Mouse (Mus musculus) CH12.LX (cell line): ENCODE results near the gene Car3. TPM values are rescaled to one million over a fixed set of nuclear protein-coding genes. Genes with fewer than 3 reads are reported as not detected.

Experiments used
- DNase-seq: peaks from one replicate; pipeline ENCODE4 v3.0.0-alpha.2; 2013; ENCODE audit errors: extremely low read depth
- H3K27ac ChIP-seq: 2 replicates; pipeline ENCODE4 v1.5.1; 2012; ENCODE audit warnings: low read depth, mild to moderate bottlenecking, control low read depth, moderate library complexity; ENCODE audit not compliant: insufficient read depth
- H3K27me3 ChIP-seq: replicated peaks from 2 replicates; pipeline ENCODE3; 2012; ENCODE audit warnings: inconsistent platforms
- H3K36me3 ChIP-seq, 2 experiments: replicated peaks in 1 of 2; 2 replicates each; pipeline versions ENCODE3 to v1.6.1; 2012; ENCODE audit warnings: inconsistent platforms in 1 of 2, low read length in 1 of 2, mild to moderate bottlenecking in 1 of 2, mixed read lengths in 1 of 2, moderate library complexity in 1 of 2; ENCODE audit not compliant: control insufficient read depth in 1 of 2, insufficient read depth in 1 of 2
- H3K4me1 ChIP-seq, 2 experiments: 2 replicates each; pipeline ENCODE4 v1.6.1; 2012; ENCODE audit warnings: inconsistent platforms in 1 of 2, moderate library complexity in 1 of 2; ENCODE audit not compliant: insufficient read depth in 2 of 2, control insufficient read depth in 1 of 2
- H3K4me2 ChIP-seq: 2 replicates; pipeline ENCODE4 v1.6.1; 2012; ENCODE audit warnings: low read depth, mild to moderate bottlenecking, control low read depth; ENCODE audit not compliant: poor library complexity, insufficient read depth, severe bottlenecking
- H3K4me3 ChIP-seq, 3 experiments: fragments of 150-350 bp in 1 of 3; sonication (generic) in 1 of 3; replicated peaks in 1 of 3; 2 replicates each; pipeline versions ENCODE3 to v1.5.1; 2011 to 2012; ENCODE audit warnings: low read depth in 2 of 3, low read length in 2 of 3, mild to moderate bottlenecking in 2 of 3, moderate library complexity in 2 of 3, control low read depth in 1 of 3, improper control_type of control experiment in 1 of 3, inconsistent platforms in 1 of 3, mixed read lengths in 1 of 3; ENCODE audit not compliant: poor library complexity in 1 of 3
- H3K79me2 ChIP-seq: replicated peaks from 2 replicates; pipeline ENCODE4 v1.6.1; 2012; ENCODE audit warnings: mild to moderate bottlenecking, moderate library complexity; ENCODE audit not compliant: control insufficient read depth, poor library complexity, insufficient read depth, severe bottlenecking; ENCODE audit errors: extremely low read depth
- H3K9ac ChIP-seq: 2 replicates; pipeline ENCODE4 v1.6.1; 2012; ENCODE audit warnings: low read depth, mild to moderate bottlenecking, control low read depth, moderate library complexity; ENCODE audit not compliant: insufficient read depth
- H3K9me3 ChIP-seq: replicated peaks from 2 replicates; pipeline ENCODE3; 2012; ENCODE audit warnings: low read length, inconsistent platforms, mixed read lengths
- BHLHE40 ChIP-seq: IDR thresholded peaks from 2 replicates; pipeline ENCODE4 v1.6.1; 2011; ENCODE audit warnings: mild to moderate bottlenecking, low read depth, low read length, improper control_type of control experiment
- CHD2 ChIP-seq: IDR thresholded peaks from 2 replicates; pipeline ENCODE4 v1.6.1; 2011; ENCODE audit warnings: low read length, improper control_type of control experiment
- CTCF ChIP-seq, 2 experiments: IDR thresholded peaks in 1 of 2; conservative IDR thresholded peaks in 1 of 2; 2 replicates each; pipeline ENCODE4 v1.5.1; 2011 to 2012; ENCODE audit warnings: low read depth in 2 of 2, low read length in 2 of 2, improper control_type of control experiment in 1 of 2, inconsistent platforms in 1 of 2, mild to moderate bottlenecking in 1 of 2, moderate library complexity in 1 of 2
- E2F4 ChIP-seq: IDR thresholded peaks from 2 replicates; pipeline ENCODE4 v1.6.1; 2011; ENCODE audit warnings: low read depth, low read length, improper control_type of control experiment; ENCODE audit not compliant: insufficient replicate concordance
- EP300 ChIP-seq: IDR thresholded peaks from 2 replicates; pipeline ENCODE4 v1.6.1; 2011; ENCODE audit warnings: low read length, improper control_type of control experiment
- HCFC1 ChIP-seq: IDR thresholded peaks from 2 replicates; pipeline ENCODE4 v1.6.1; 2012; ENCODE audit warnings: low read depth, mild to moderate bottlenecking, inconsistent platforms, low read length, improper control_type of control experiment
- JUN ChIP-seq: IDR thresholded peaks from 2 replicates; pipeline ENCODE4 v1.6.1; 2011; ENCODE audit warnings: low read depth, mild to moderate bottlenecking, low read length, improper control_type of control experiment, moderate library complexity; ENCODE audit not compliant: insufficient read depth
- JUND ChIP-seq: conservative IDR thresholded peaks from 2 replicates; pipeline ENCODE4 v1.6.1; 2011; ENCODE audit warnings: low read depth, low read length, improper control_type of control experiment
- MAZ ChIP-seq: IDR thresholded peaks from 2 replicates; pipeline ENCODE4 v1.6.1; 2012; ENCODE audit warnings: low read depth, mild to moderate bottlenecking, inconsistent platforms, low read length, improper control_type of control experiment, moderate library complexity
- MEF2A ChIP-seq: IDR thresholded peaks from 2 replicates; pipeline ENCODE4 v1.6.1; 2014; ENCODE audit warnings: low read depth, mild to moderate bottlenecking, inconsistent platforms, low read length, improper control_type of control experiment, borderline replicate concordance
- MXI1 ChIP-seq: IDR thresholded peaks from 2 replicates; pipeline ENCODE4 v1.6.1; 2011; ENCODE audit warnings: mild to moderate bottlenecking, low read depth, low read length, improper control_type of control experiment
- MYC ChIP-seq: IDR thresholded peaks from 2 replicates; pipeline ENCODE4 v1.6.1; 2011; ENCODE audit warnings: low read depth, mild to moderate bottlenecking, improper control_type of control experiment, low read length
- RCOR1 ChIP-seq: conservative IDR thresholded peaks from 2 replicates; pipeline ENCODE4 v1.6.1; 2012; ENCODE audit warnings: low read depth, mild to moderate bottlenecking, inconsistent platforms, low read length, improper control_type of control experiment
- SIN3A ChIP-seq: IDR thresholded peaks from 2 replicates; pipeline ENCODE4 v1.6.1; 2012; ENCODE audit warnings: low read length, improper control_type of control experiment, inconsistent platforms
- SMC3 ChIP-seq: IDR thresholded peaks from 2 replicates; pipeline ENCODE4 v1.6.1; 2011; ENCODE audit warnings: low read depth, low read length, improper control_type of control experiment
- TBP ChIP-seq: conservative IDR thresholded peaks from 2 replicates; pipeline ENCODE4 v1.6.1; 2011; ENCODE audit warnings: low read depth, low read length, improper control_type of control experiment
- USF1 ChIP-seq: IDR thresholded peaks from 2 replicates; pipeline ENCODE4 v1.6.1; 2014; ENCODE audit warnings: low read depth, mild to moderate bottlenecking, inconsistent platforms, low read length, improper control_type of control experiment
- USF2 ChIP-seq: conservative IDR thresholded peaks from 2 replicates; pipeline ENCODE4 v1.6.1; 2011; ENCODE audit warnings: low read depth, low read length, improper control_type of control experiment
- ZC3H11A ChIP-seq: IDR thresholded peaks from 2 replicates; pipeline ENCODE4 v1.6.1; 2012; ENCODE audit warnings: low read depth, mild to moderate bottlenecking, inconsistent platforms, low read length, improper control_type of control experiment
- ZKSCAN1 ChIP-seq: IDR thresholded peaks from 2 replicates; pipeline ENCODE4 v1.6.1; 2012; ENCODE audit warnings: low read depth, inconsistent platforms, low read length, improper control_type of control experiment, borderline replicate concordance
- ZNF384 ChIP-seq: IDR thresholded peaks from 2 replicates; pipeline ENCODE4 v1.6.1; 2012; ENCODE audit warnings: low read depth, low read length, improper control_type of control experiment, inconsistent platforms
- dilution Hi-C: fragments of 300-500 bp; cut with MboI; formaldehyde crosslinking; loops from 2 replicates; pipeline ENCODE4 v1.14.3; 2020; ENCODE audit warnings: low sequenced_read_pairs; ENCODE audit not compliant: extremely low pct_unique_long_range_greater_than_20kb, extremely low pct_ligation_motif_present
- in situ Hi-C: fragments of 300-500 bp; cut with MboI; formaldehyde crosslinking; loops from 3 replicates; pipeline ENCODE4 v1.14.3; 2019; ENCODE audit warnings: low sequenced_read_pairs, low pct_ligation_motif_present, low pct_unique_long_range_greater_than_20kb, mixed read lengths
- polyA plus RNA-seq: library from polyadenylated mRNA; unstranded; fragments of >175 nt; gene quantifications from 2 replicates; pipeline ENCODE4 v1.2.1, GENCODE M21; 2012; ENCODE audit warnings: low read depth; ENCODE audit not compliant: insufficient read length
- total RNA-seq, 2 experiments: library from RNA; depleted of rRNA; stranded (reverse); fragments of 300-350 nt in 1 of 2; fragments of >200 nt in 1 of 2; gene quantifications; 2 replicates each; pipeline ENCODE4 v1.2.3; 2012 to 2014

Car3 gene
- total and polyA plus RNA-seq, 3 experiments: 0.27 to 0.97 TPM; not detected in 1

DNA sequence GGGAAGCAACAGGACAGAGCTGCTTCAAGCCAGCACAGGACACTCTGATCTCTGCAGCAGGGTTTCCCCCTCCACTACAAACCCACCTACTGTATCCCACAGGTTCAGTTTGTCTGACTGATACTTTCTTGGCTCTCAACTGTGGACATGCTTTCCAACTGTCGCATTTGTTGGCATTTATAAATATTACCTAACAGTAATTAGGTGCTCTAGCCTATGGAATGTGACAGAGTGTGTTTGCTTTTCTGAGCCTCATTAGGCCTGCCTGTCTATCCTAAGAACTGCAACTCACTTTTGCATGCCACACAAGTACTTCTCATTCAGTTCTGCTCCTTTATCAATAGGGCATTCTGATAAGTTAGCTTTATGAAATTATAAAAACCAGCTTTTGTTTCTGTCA is 8.9 kb upstream of the Car3 start:
- Histone ChIP-seq H3K79me2 (no peaks in the 10 kb centered on the region), H3K9me3 (no peaks in the 10 kb centered on the region)
- dilution Hi-C loops: no loop called here

DNA sequence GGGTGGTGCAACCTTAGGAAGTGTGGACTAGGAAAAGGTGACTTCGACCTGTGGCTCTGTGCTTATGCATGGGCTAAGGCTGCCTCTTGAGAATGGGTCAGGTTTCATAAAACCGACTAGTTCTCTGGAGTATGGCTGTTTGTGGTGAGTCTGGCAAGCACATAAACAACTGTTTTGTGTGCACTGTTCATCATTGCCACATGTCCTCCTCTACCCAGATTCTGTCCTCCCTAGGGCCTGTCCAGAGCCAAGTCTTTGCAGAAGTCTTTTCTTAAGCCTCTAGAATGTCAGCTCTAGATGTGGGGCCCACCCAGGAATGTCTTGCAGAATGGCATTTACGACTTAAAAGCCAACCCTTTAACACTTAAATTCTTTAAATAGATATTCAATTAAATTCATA is 5.4 kb upstream of the Car3 start:
- in situ Hi-C loops: no loop called here

More for the DNA sequence above, 8.9 kb upstream of the Car3 start:
- Histone ChIP-seq H3K4me2 (no peak overlapping the region), H3K9ac (no peak overlapping the region), H3K4me1 (no peaks in the 10 kb centered on the region), H3K36me3 (no peaks in the 10 kb centered on the region), H3K4me3 (no peak overlapping the region), H3K27ac (no peak overlapping the region), H3K27me3 (no peaks in the 10 kb centered on the region)
- in situ Hi-C loops: no loop called here
- TF ChIP-seq CHD2 (no peak), EP300 (no peak), CTCF (conservative IDR thresholded peaks at IDR 0.05 in 1 of 2, IDR thresholded peaks at IDR 0.05 in 1 of 2; ENCODE audit: low read depth in 2 of 2, low read length in 2 of 2) (no peak), E2F4 (no peak), SMC3 (no peak), USF1 (no peak), ZKSCAN1 (no peak), ZC3H11A (no peak), MEF2A (no peak), JUND (no peak), ZNF384 (no peak), RCOR1 (no peak), JUN (no peak), SIN3A (no peak), MAZ (no peak), HCFC1 (no peak), TBP (no peak), BHLHE40 (no peak), USF2 (no peak)
- DNase-seq: no peak

More for the DNA sequence above, 5.4 kb upstream of the Car3 start:
- H3K4me1 ChIP-seq: no peaks in the 10 kb centered on the region
- H3K9ac ChIP-seq: no peak overlapping the region
- no peak overlapping the region for H3K4me3 ChIP-seq
- no peaks in the 10 kb centered on the region for H3K79me2 ChIP-seq
- no peak overlapping the region for H3K4me2 ChIP-seq
- no peaks in the 10 kb centered on the region for H3K36me3 ChIP-seq
- dilution Hi-C loops: no loop called here
- H3K27ac ChIP-seq: no peak overlapping the region
- no peaks in the 10 kb centered on the region for H3K27me3 ChIP-seq
- no peaks in the 10 kb centered on the region for H3K9me3 ChIP-seq
- TF ChIP-seq MYC (no peak), CHD2 (no peak), MXI1 (no peak), RCOR1 (no peak), USF2 (no peak)
- no peak for DNase-seq
